Comparison of ENCODE assay signal across 8 mouse cellular contexts in the genomic region with DNA sequence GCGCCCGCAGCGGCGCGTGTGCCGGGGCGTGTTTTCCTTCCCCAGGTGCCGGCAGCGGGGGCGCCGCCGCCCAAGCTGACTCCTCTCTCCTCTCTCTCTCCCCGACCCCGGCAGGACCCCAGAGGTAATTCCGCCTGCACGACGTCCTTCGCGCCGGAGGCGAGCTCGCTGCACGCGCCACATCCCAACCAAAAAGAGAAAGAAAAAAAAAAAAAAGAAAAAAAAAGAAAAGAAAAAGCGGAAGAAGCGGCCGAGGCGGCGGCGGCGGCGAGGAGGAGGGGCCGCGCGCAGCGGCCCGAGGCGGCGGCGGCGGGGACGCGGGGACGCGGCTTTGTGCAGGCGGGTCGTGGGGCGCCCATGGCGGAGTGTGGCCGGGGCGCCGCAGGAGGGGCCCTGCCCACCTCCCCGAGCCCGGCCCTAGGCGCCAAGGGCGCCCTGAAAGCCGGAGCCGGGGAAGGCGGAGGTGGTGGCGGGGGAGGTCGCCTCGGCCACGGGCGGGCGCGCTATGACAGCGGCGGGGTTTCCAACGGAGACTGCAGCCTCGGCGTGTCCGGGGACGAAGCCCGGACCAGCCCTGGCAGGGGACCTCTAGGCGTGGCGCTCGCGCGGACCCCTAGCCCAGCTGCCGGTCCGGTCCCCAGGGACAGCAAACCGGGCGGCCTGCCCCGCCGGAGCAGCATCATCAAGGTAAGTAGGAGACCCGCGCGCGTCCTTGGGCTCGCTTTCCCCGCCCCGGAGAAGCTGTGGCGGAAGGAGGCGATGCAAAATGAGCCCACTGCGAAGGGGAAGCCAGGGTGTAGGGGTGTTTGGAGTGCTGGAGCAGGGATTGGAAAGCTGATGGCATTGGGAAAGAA. TPM values are rescaled to one million over a fixed set of nuclear protein-coding genes. Genes with fewer than 3 reads are reported as not detected.
A peak's percentile ranks its signal among the peaks of the same experiment; 100 is the strongest.
DNase-seq lines count a peak whose midpoint lies in the region; ATAC-seq lines count a peak whose summit lies in the region.

A gene (plus strand): TSS at position 153 of the 854 bp plus-strand sequence.

- H3K27ac ChIP-seq in hindbrain, embryonic 15.5 days (replicated peaks), result peak within 1 kb of the TSS; percentile 95

- peak; percentile 81 for ATAC-seq in hindbrain, embryonic 15.5 days (ENCODE audit: low FRiP score, low read depth)
- ATAC-seq in megakaryocyte, adult 5-6 weeks (ENCODE audit: poor library complexity, severe bottlenecking), result peak; percentile 14

- peak within 1 kb of the TSS; percentile 86 for H3K9ac ChIP-seq in hindbrain, embryonic 15.5 days

- no peaks in the 10 kb centered on the region for H3K9me3 ChIP-seq in hindbrain, embryonic 15.5 days

- H3K27me3 ChIP-seq in hindbrain, embryonic 15.5 days, result no peaks in the 10 kb centered on the region

- peak; percentile 76 for DNase-seq in ZHBTc4 (ENCODE audit: low read depth, low spot score)
- DNase-seq in cerebellum, postnatal 36 days, result peak; percentile 59 to 71
- DNase-seq in frontal cortex, postnatal 36 days (ENCODE audit: low spot score in 2 of 2), result peak; percentile 59 to 67
- peak; percentile 40 to 53 for DNase-seq in left cerebral cortex, adult 8-10 months (ENCODE audit: low spot score in 2 of 2)
- DNase-seq in retina, postnatal 7 days (ENCODE audit: low read depth, low spot score), result peak; percentile 32
- DNase-seq in urinary bladder, adult 2 months (ENCODE audit: low spot score), result peak; percentile 40

- peaks cover 26% of the 10 kb centered on the region for H3K4me1 ChIP-seq in hindbrain, embryonic 15.5 days (replicated peaks)

- peak within 1 kb of the TSS; percentile 80 for H3K4me2 ChIP-seq in hindbrain, embryonic 15.5 days

- under 1% methylated on average over 86 of the region's 95 CpGs for WGBS in hindbrain, embryonic 15.5 days

- peak within 1 kb of the TSS; percentile 71 for H3K4me3 ChIP-seq in hindbrain, embryonic 15.5 days

- no peaks in the 10 kb centered on the region for H3K36me3 ChIP-seq in hindbrain, embryonic 15.5 days

RNA-seq across cellular contexts. Expression of the gene that starts here (rescaled TPM):
- 10.1 and 10.5 TPM in 2 replicates for polyA plus RNA-seq in hindbrain, embryonic 15.5 days (2015; fragmentation: Nextera tagmentation; extraction: Ambion mirVana)
- 10 to 100 TPM; 81.9 to 98.5 (median 91.1) TPM for total RNA-seq in left cerebral cortex, adult 8-10 months (2022)
- total RNA-seq in megakaryocyte, adult 5-6 weeks (2015), result 52.0 and 54.7 TPM in 2 replicates
- 58.9 and 61.4 TPM in 2 replicates for total RNA-seq in megakaryocyte, adult 5-6 weeks (2017)
- polyA plus RNA-seq in urinary bladder, adult 2 months (2012; rRNA removed), result 2.4 and 3.7 TPM in 2 replicates

Comparison
In these comparisons a context has a peak if more than half of its experiments do, and no peak if none do; other contexts are left out.
1. Peak in every context shown above with its lines: DNase-seq, ATAC-seq, H3K4me3 ChIP-seq and H3K27ac ChIP-seq.